Mouse (Mus musculus) T-helper 17 cell (primary cell): Measurements from ENCODE around the gene Gm4565.
"Not testable (repeated sequence)": the region's sequence is repeated elsewhere in the genome, so short reads cannot be mapped to it uniquely, and the experiment has no call there.

ENCODE experiments used
- in situ Hi-C, 2 experiments: fragments of 300-600 bp; cut with MboI, MseI; formaldehyde crosslinking; loops; 1 replicate in 1 of 2; 2 replicates in 1 of 2; pipeline ENCODE4 v1.15.1; 2025; ENCODE audit warnings: high pct_unique_total_duplicates in 2 of 2

Gene Gm4565

DNA sequence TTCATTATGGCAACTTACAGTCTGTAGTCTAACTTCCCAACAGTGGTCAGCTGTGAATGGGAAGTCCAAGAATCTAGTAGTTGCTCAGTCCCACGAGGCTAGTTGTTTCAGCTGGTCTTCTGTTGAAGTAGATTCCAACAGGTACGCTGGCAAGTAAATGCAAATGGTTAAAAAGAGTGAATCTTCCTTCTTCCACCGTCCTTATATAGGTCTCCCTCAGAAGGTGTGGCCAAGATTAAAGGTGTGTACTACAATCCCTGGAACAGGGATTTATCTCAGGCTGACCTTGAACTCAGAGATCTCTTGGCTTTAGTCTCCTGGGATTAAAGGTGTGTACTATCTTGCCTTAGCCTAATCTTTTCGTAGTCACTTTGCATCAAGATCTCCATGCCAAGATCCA is at the start of gene Gm4565:
Gene Gm4565, minus strand, starts transcription at position 101 of the 400 bp plus-strand sequence.
- in situ Hi-C loops = not testable (repeated sequence)

DNA sequence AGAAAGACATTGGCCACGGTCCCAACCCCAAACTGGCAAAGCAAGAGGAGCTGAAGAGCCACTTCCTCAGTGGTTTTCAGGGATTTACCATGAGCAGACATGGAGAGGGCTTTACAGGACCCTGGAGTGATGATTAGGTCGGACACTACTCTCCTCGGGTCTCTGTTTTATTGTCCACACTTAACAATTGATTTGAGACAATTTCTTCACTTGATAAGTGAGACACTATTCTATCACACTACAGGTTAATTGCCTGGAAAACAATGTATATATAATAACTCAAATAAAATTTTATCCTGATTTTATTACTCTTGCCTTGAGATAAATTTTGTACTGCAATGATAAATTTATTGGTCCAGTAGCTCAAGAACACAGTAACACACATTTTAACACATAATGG is 22.7 kb downstream of the Gm4565 start, which contains the start of gene Gm4201:
Gene Gm4201, minus strand, starts transcription at position 101 of the 400 bp plus-strand sequence.
- in situ Hi-C loops = not testable (repeated sequence)

DNA sequence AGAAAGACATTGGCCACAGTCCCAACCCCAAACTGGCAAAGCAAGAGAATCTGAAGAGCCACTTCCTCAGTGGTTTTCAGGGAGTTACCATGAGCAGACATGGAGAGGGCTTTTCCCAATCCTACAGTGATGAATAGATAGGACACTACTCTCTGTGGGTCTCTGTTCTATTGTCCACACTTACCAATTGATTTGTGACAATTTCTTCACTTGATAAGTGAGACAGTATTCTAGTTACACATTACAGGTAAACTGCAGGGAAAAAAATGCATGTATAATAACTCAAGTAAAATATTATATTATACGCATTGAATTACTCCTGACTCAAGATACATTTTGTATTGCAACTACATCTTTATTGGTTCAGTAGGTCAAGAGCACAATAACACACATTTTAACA is 53.1 kb downstream of the Gm4565 start, which contains the start of gene Gm8677:
Gene Gm8677, minus strand, starts transcription at position 101 of the 400 bp plus-strand sequence.
- in situ Hi-C loops = not testable (repeated sequence)
